Mouse (Mus musculus): Measurements from ENCODE around the gene Tdp2. TPM values are rescaled to one million over a fixed set of nuclear protein-coding genes. Genes with fewer than 3 reads are reported as not detected.

Tdp2 gene
- total and polyA plus RNA-seq, 3 experiments = 33.1 to 45.3 TPM; not detected in 1

GRCm38 (mm10) chr13:24800674-24801307 is 30.7 kb upstream of the Tdp2 start:
- Histone ChIP-seq H3K4me3 (ENCODE audit: control insufficient read depth in 1 of 2, insufficient read depth in 1 of 2, low read depth in 2 of 2, low read length in 2 of 2) (peak overlapping the region; percentile 87 to 100), H3K36me3 (ENCODE audit: control insufficient read depth in 1 of 2, insufficient read depth in 2 of 2, low read length in 2 of 2) (peaks cover 12 to 21% of the 10 kb centered on the region in 2 experiments), H3K9ac (ENCODE audit: control insufficient read depth, low read depth, low read length, poor library complexity, severe bottlenecking) (peak overlapping the region; percentile 98), H3K27ac (ENCODE audit: control insufficient read depth, low read depth, low read length) (peak overlapping the region; percentile 98), H3K79me2 (ENCODE audit: control insufficient read depth, insufficient read depth, low read length, poor library complexity) (peaks cover 41% of the 10 kb centered on the region), H3K9me3 (replicated peaks; ENCODE audit: insufficient read depth, low read length) (no peaks in the 10 kb centered on the region), H3K27me3 (ENCODE audit: control insufficient read depth in 1 of 2, insufficient read depth in 2 of 2, low read length in 2 of 2) (no peaks in the 10 kb centered on the region), H3K4me1 (ENCODE audit: control insufficient read depth in 1 of 2, insufficient read depth in 2 of 2, low read length in 2 of 2) (peaks cover 8 to 10% of the 10 kb centered on the region in 2 experiments)
- DNase-seq (ENCODE audit: low read depth, low spot score) = peak; percentile 98
- TF ChIP-seq MYB (IDR thresholded peaks at IDR 0.05; ENCODE audit: low read depth, low read length) (0 out of 2 replicates have a peak, but pooled peaks have one; percentile 27), KAT2A (conservative IDR thresholded peaks at IDR 0.05; ENCODE audit: low read depth, low read length) (no peak; the same call in 1 of the 2 replicates), POLR2AphosphoS5 (IDR thresholded peaks at IDR 0.05; ENCODE audit: borderline replicate concordance, low read depth, low read length) (no peak; the same call in 1 of the 2 replicates), MYC (IDR thresholded peaks at IDR 0.05; ENCODE audit: low read depth, low read length) (peak; percentile 56; the same call in 1 of the 2 replicates), POLR2A (IDR thresholded peaks at IDR 0.05; ENCODE audit: control insufficient read depth in 1 of 2, insufficient read depth in 1 of 2, low read depth in 1 of 2, low read length in 2 of 2, poor library complexity in 1 of 2) (peak; percentile 97 to 98), UBTF (IDR thresholded peaks at IDR 0.05; ENCODE audit: borderline replicate concordance, insufficient read depth, low read depth, low read length) (no peak), MXI1 (IDR thresholded peaks at IDR 0.05; ENCODE audit: low read depth, low read length) (peak; percentile 80), TBP (IDR thresholded peaks at IDR 0.05; ENCODE audit: low read depth, low read length) (peak; percentile 96), RAD21 (IDR thresholded peaks at IDR 0.05; ENCODE audit: low read depth, low read length) (no peak), NRF1 (IDR thresholded peaks at IDR 0.05; ENCODE audit: insufficient read depth, low read depth, low read length, poor library complexity, severe bottlenecking) (peak; percentile 93), ZKSCAN1 (IDR thresholded peaks at IDR 0.05; ENCODE audit: low read depth, low read length) (no peak), CTCF (IDR thresholded peaks at IDR 0.05 in 2 of 3, conservative IDR thresholded peaks at IDR 0.05 in 1 of 3; ENCODE audit: control insufficient read depth in 1 of 3, insufficient read depth in 1 of 3, low read depth in 2 of 3, low read length in 3 of 3, poor library complexity in 1 of 3, severe bottlenecking in 1 of 3) (no peak), MAFK (IDR thresholded peaks at IDR 0.05; ENCODE audit: borderline replicate concordance, low read depth, low read length) (no peak), ZMIZ1 (IDR thresholded peaks at IDR 0.05; ENCODE audit: low read depth, low read length) (peak; percentile 99), E2F4 (IDR thresholded peaks at IDR 0.05; ENCODE audit: borderline replicate concordance, low read depth, low read length) (peak; percentile 83), TAL1 (IDR thresholded peaks at IDR 0.05; ENCODE audit: low read length) (no peak), ZNF384 (IDR thresholded peaks at IDR 0.05; ENCODE audit: low read depth, low read length) (no peak), SIN3A (IDR thresholded peaks at IDR 0.05; ENCODE audit: low read length) (peak; percentile 90), MEF2A (IDR thresholded peaks at IDR 0.05; ENCODE audit: extremely low read depth, insufficient replicate concordance, low read depth, low read length, poor library complexity, severe bottlenecking) (no peak), HCFC1 (IDR thresholded peaks at IDR 0.05; ENCODE audit: low read depth, low read length) (peak; percentile 86), SMC3 (IDR thresholded peaks at IDR 0.05; ENCODE audit: low read depth, low read length) (no peak), USF1 (IDR thresholded peaks at IDR 0.05; ENCODE audit: low read depth, low read length) (0 out of 2 replicates have a peak, but pooled peaks have one; percentile 4), ELF1 (IDR thresholded peaks at IDR 0.05; ENCODE audit: low read depth, low read length) (peak; percentile 23; the same call in 1 of the 2 replicates), GATA1 (IDR thresholded peaks at IDR 0.05; ENCODE audit: low read depth, low read length) (no peak), JUND (IDR thresholded peaks at IDR 0.05; ENCODE audit: low read depth, low read length) (no peak), NELFE (IDR thresholded peaks at IDR 0.05; ENCODE audit: low read depth, low read length) (peak; percentile 100), BHLHE40 (IDR thresholded peaks at IDR 0.05; ENCODE audit: borderline replicate concordance, low read depth, low read length) (0 out of 2 replicates have a peak, but pooled peaks have one; percentile 52), ZC3H11A (IDR thresholded peaks at IDR 0.05; ENCODE audit: low read depth, low read length) (peak; percentile 3; the same call in 1 of the 2 replicates), USF2 (IDR thresholded peaks at IDR 0.05; ENCODE audit: borderline replicate concordance in 1 of 2, insufficient read depth in 1 of 2, low read depth in 1 of 2, low read length in 2 of 2) (no peak), MAZ (IDR thresholded peaks at IDR 0.05; ENCODE audit: low read depth, low read length) (peak; percentile 91), POLR2AphosphoS2 (IDR thresholded peaks at IDR 0.05; ENCODE audit: low read length) (peak; percentile 98), ETS1 (IDR thresholded peaks at IDR 0.05; ENCODE audit: low read depth, low read length) (peak; percentile 57), MAX (IDR thresholded peaks at IDR 0.05; ENCODE audit: low read length) (peak; percentile 62), CHD1 (IDR thresholded peaks at IDR 0.05; ENCODE audit: low read depth, low read length) (peak; percentile 100), TCF12 (IDR thresholded peaks at IDR 0.05; ENCODE audit: low read depth, low read length) (peak; percentile 79), EP300 (IDR thresholded peaks at IDR 0.05; ENCODE audit: low read depth in 1 of 2, low read length in 2 of 2) (peak in 1 of 2 experiments; percentile 18; a peak in 1 of 4 replicates)
